Mouse (Mus musculus) liver, embryonic 14.5 days (tissue): ENCODE results near the gene Hopx.

Source experiments
- CTCF ChIP-seq: IDR thresholded peaks from 2 replicates; pipeline ENCODE4 v1.5.1; 2016; ENCODE audit warnings: antibody characterized with exemption, low read depth, control low read depth
- EP300 ChIP-seq: IDR thresholded peaks from 2 replicates; pipeline ENCODE4 v1.6.1; 2016; ENCODE audit warnings: antibody characterized with exemption, low read depth

GRCm38 (mm10) chr5:77091923-77092322 is 23.0 kb downstream of the Hopx start:
- TF ChIP-seq CTCF: no peak
- TF ChIP-seq EP300: no peak
